Mouse (Mus musculus): ENCODE measurements around the gene Ranbp10. TPM values are rescaled to one million over a fixed set of nuclear protein-coding genes. Genes with fewer than 3 reads are reported as not detected.

The Ranbp10 gene
- polyA plus RNA-seq, 1 experiment from 2014 or later = 13.1 TPM

Other genes starting within 250 kb of the Ranbp10 start
- 31.6 and 33.4 TPM in 2 replicates for gene Ripor1, start 222.1 kb downstream of the Ranbp10 start, polyA plus RNA-seq (2015; fragmentation: Nextera tagmentation; extraction: Ambion mirVana)
- 137 and 143 TPM in 2 replicates for gene Ctcf, start 190.8 kb downstream of the Ranbp10 start, polyA plus RNA-seq (2015; fragmentation: Nextera tagmentation; extraction: Ambion mirVana)
- 0.67 and 0.91 TPM in 2 replicates for gene Agrp, start 190.0 kb downstream of the Ranbp10 start, polyA plus RNA-seq (2015; fragmentation: Nextera tagmentation; extraction: Ambion mirVana)
- gene Carmil2, start 141.1 kb downstream of the Ranbp10 start, polyA plus RNA-seq (2015; fragmentation: Nextera tagmentation; extraction: Ambion mirVana) = 9.5 and 12.7 TPM in 2 replicates
- 105 and 106 TPM in 2 replicates for gene Acd, start 126.2 kb downstream of the Ranbp10 start, polyA plus RNA-seq (2015; fragmentation: Nextera tagmentation; extraction: Ambion mirVana)
- 45.4 and 50.0 TPM in 2 replicates for gene Pard6a, start 126.2 kb downstream of the Ranbp10 start, polyA plus RNA-seq (2015; fragmentation: Nextera tagmentation; extraction: Ambion mirVana)
- 0.22 and 0.32 TPM in 2 replicates for gene 4933405L10Rik, start 119.7 kb downstream of the Ranbp10 start, polyA plus RNA-seq (2015; fragmentation: Nextera tagmentation; extraction: Ambion mirVana)
- 16.3 and 19.6 TPM in 2 replicates for gene Enkd1, start 119.1 kb downstream of the Ranbp10 start, polyA plus RNA-seq (2015; fragmentation: Nextera tagmentation; extraction: Ambion mirVana)
- gene Gfod2, start 68.7 kb downstream of the Ranbp10 start, polyA plus RNA-seq (2015; fragmentation: Nextera tagmentation; extraction: Ambion mirVana) = 74.2 and 83.3 TPM in 2 replicates
- gene Tsnaxip1, start 381 bp upstream of the Ranbp10 start, polyA plus RNA-seq (2015; fragmentation: Nextera tagmentation; extraction: Ambion mirVana) = 0.67 and 0.93 TPM in 2 replicates
- 66.0 and 69.8 TPM in 2 replicates for gene Cenpt, start 25.9 kb upstream of the Ranbp10 start, polyA plus RNA-seq (2015; fragmentation: Nextera tagmentation; extraction: Ambion mirVana)
- gene Thap11, start 27.8 kb upstream of the Ranbp10 start, polyA plus RNA-seq (2015; fragmentation: Nextera tagmentation; extraction: Ambion mirVana) = 63.8 and 69.2 TPM in 2 replicates
- 172 and 176 TPM in 2 replicates for gene Nutf2, start 33.2 kb upstream of the Ranbp10 start, polyA plus RNA-seq (2015; fragmentation: Nextera tagmentation; extraction: Ambion mirVana)
- 59.8 and 65.1 TPM in 2 replicates for gene Edc4, start 53.5 kb upstream of the Ranbp10 start, polyA plus RNA-seq (2015; fragmentation: Nextera tagmentation; extraction: Ambion mirVana)
- gene Nrn1l, start 66.2 kb upstream of the Ranbp10 start, polyA plus RNA-seq (2015; fragmentation: Nextera tagmentation; extraction: Ambion mirVana) = 0.51 and 0.73 TPM in 2 replicates
- 10.5 and 10.7 TPM in 2 replicates for gene Pskh1, start 73.1 kb upstream of the Ranbp10 start, polyA plus RNA-seq (2015; fragmentation: Nextera tagmentation; extraction: Ambion mirVana)
- gene Ctrl, start 106.5 kb upstream of the Ranbp10 start, polyA plus RNA-seq (2015; fragmentation: Nextera tagmentation; extraction: Ambion mirVana) = 1.9 and 2.6 TPM in 2 replicates
- 30.5 and 44.8 TPM in 2 replicates for gene Psmb10, start 111.1 kb upstream of the Ranbp10 start, polyA plus RNA-seq (2015; fragmentation: Nextera tagmentation; extraction: Ambion mirVana)
- 0.67 and 0.84 TPM in 2 replicates for gene Lcat, start 116.0 kb upstream of the Ranbp10 start, polyA plus RNA-seq (2015; fragmentation: Nextera tagmentation; extraction: Ambion mirVana)
- 12.5 and 13.9 TPM in 2 replicates for gene Slc12a4, start 138.7 kb upstream of the Ranbp10 start, polyA plus RNA-seq (2015; fragmentation: Nextera tagmentation; extraction: Ambion mirVana)
- not detected in 2 replicates for gene Dpep3, start 152.1 kb upstream of the Ranbp10 start, polyA plus RNA-seq (2015; fragmentation: Nextera tagmentation; extraction: Ambion mirVana)
- gene Dus2, start 164.0 kb upstream of the Ranbp10 start, polyA plus RNA-seq (2015; fragmentation: Nextera tagmentation; extraction: Ambion mirVana) = 22.3 and 25.8 TPM in 2 replicates
- not detected in 2 replicates for gene Dpep2nb, start 178.6 kb upstream of the Ranbp10 start, polyA plus RNA-seq (2015; fragmentation: Nextera tagmentation; extraction: Ambion mirVana)
- 20.3 and 22.8 TPM in 2 replicates for gene Ddx28, start 184.5 kb upstream of the Ranbp10 start, polyA plus RNA-seq (2015; fragmentation: Nextera tagmentation; extraction: Ambion mirVana)
- 3.2 and 5.3 TPM in 2 replicates for gene Nfatc3, start 231.5 kb upstream of the Ranbp10 start, polyA plus RNA-seq (2015; fragmentation: Nextera tagmentation; extraction: Ambion mirVana)